Mouse (Mus musculus): ENCODE measurements around the gene Aph1a.

- TF ChIP-seq CTCF (IDR thresholded peaks at IDR 0.05; ENCODE audit: insufficient read depth, low read length) (no peak), POLR2A (IDR thresholded peaks at IDR 0.05; ENCODE audit: borderline replicate concordance, extremely low read depth, low read depth, low read length) (no peak)
These were observed 52.0 kb downstream of the Aph1a start for GRCm38 (mm10) chr3:95945731-95946240.

Measured in lung, adult 2 months (tissue).